Mouse (Mus musculus): ENCODE measurements at regions not wholly inside any gene's neighbourhood (a gene's known extent, or its start where the extent isn't known, plus 50 kb on each side); places are given as distances from the start of the nearest gene placed in this dataset.

GRCm38 (mm10) chr17:63575316-63576007 lies 75.6 kb upstream of the Fbxl17 start:
- ATAC-seq (peak; percentile 74), DNase-seq (ENCODE audit: low read depth, low spot score) (peak; percentile 33)
- in situ Hi-C loops (cut with MboI; ENCODE audit: low pct_unique_long_range_greater_than_20kb) = loop anchor here (10.0 kb wide), 2 partner anchors 229 to 449 kb away; no protein-coding TSS in a partner anchor
- H3K27me3 ChIP-seq = no peaks in the 10 kb centered on the region
- ChIA-PET POLR2A (no interaction called here), CTCF (interaction anchor here (0.7 to 1.3 kb wide), 6 partner anchors 100 to 1024 kb away, joined by 3 to 5 read pairs (median 4); partner anchors contain the start of genes A930002H24Rik and Fer)
- TF ChIP-seq CTCF (IDR thresholded peaks at IDR 0.05) = peak; percentile 85

- DNase-seq (ENCODE audit: low read depth, low spot score) = no peak
Observed at GRCm38 (mm10) chr17:63582870-63583269, 83.1 kb upstream of the Fbxl17 start.

GRCm38 (mm10) chr17:63607021-63607751 lies 107.4 kb upstream of the Fbxl17 start:
- ChIA-PET POLR2A (no interaction called here), CTCF (interaction anchor here (0.9 kb wide), 1 partner anchor 25 kb away, joined by 3 read pairs; no protein-coding TSS in a partner anchor)
- TF ChIP-seq CTCF (IDR thresholded peaks at IDR 0.05) = no peak
- ATAC-seq (no peak), DNase-seq (ENCODE audit: low read depth, low spot score) (no peak)
- no peaks in the 10 kb centered on the region for H3K27me3 ChIP-seq
- in situ Hi-C loops (cut with MboI; ENCODE audit: low pct_unique_long_range_greater_than_20kb) = no loop called here

More at GRCm38 (mm10) chr17:63582870-63583269, 83.1 kb upstream of the Fbxl17 start:
- no peak for ATAC-seq
- TF ChIP-seq CTCF (IDR thresholded peaks at IDR 0.05) = no peak
- H3K27me3 ChIP-seq = no peaks in the 10 kb centered on the region
- ChIA-PET CTCF (no interaction called here), POLR2A (no interaction called here)
- in situ Hi-C loops (cut with MboI; ENCODE audit: low pct_unique_long_range_greater_than_20kb) = no loop called here

- peak; percentile 65 for DNase-seq (ENCODE audit: low read depth, low spot score)
- in situ Hi-C loops (cut with MboI; ENCODE audit: low pct_unique_long_range_greater_than_20kb) = loop anchor here (10.0 kb wide), 1 partner anchor 92 kb away; no protein-coding TSS in a partner anchor
- ChIA-PET POLR2A (no interaction called here), CTCF (interaction anchor here (1.4 kb wide), 1 partner anchor 17 kb away, joined by 6 read pairs; no protein-coding TSS in a partner anchor)
- peak; percentile 67 for ATAC-seq
- TF ChIP-seq CTCF (IDR thresholded peaks at IDR 0.05) = no peak
- no peaks in the 10 kb centered on the region for H3K27me3 ChIP-seq
Observed at GRCm38 (mm10) chr17:63622726-63623125, 122.9 kb upstream of the Fbxl17 start.

GRCm38 (mm10) chr17:63637598-63637997 lies 137.8 kb upstream of the Fbxl17 start:
- CTCF ChIA-PET = interaction anchor here (2.0 kb wide), 1 partner anchor 11 kb away, joined by 7 read pairs; no protein-coding TSS in a partner anchor
- ATAC-seq = no peak
- in situ Hi-C loops (cut with MboI; ENCODE audit: low pct_unique_long_range_greater_than_20kb) = no loop called here
- H3K27me3 ChIP-seq = no peaks in the 10 kb centered on the region
- no peak for TF ChIP-seq CTCF (IDR thresholded peaks at IDR 0.05)
- POLR2A ChIA-PET = no interaction called here
- no peak for DNase-seq (ENCODE audit: low read depth, low spot score)

- ChIA-PET CTCF (no interaction called here), POLR2A (no interaction called here)
- in situ Hi-C loops (cut with MboI; ENCODE audit: low pct_unique_long_range_greater_than_20kb) = no loop called here
- no peaks in the 10 kb centered on the region for H3K27me3 ChIP-seq
- ATAC-seq (no peak), DNase-seq (ENCODE audit: low read depth, low spot score) (no peak)
- no peak for TF ChIP-seq CTCF (IDR thresholded peaks at IDR 0.05)
Observed at GRCm38 (mm10) chr17:63644390-63644789, 144.6 kb upstream of the Fbxl17 start.

GRCm38 (mm10) chr17:63657687-63658086 lies 157.9 kb upstream of the Fbxl17 start:
- no peak for DNase-seq (ENCODE audit: low read depth, low spot score)
- in situ Hi-C loops (cut with MboI; ENCODE audit: low pct_unique_long_range_greater_than_20kb) = no loop called here
- ATAC-seq = no peak
- H3K27me3 ChIP-seq = no peaks in the 10 kb centered on the region
- TF ChIP-seq CTCF (IDR thresholded peaks at IDR 0.05) = no peak
- ChIA-PET POLR2A (interaction anchor here (0.8 kb wide), 1 partner anchor 76 kb away, joined by 3 read pairs; no protein-coding TSS in a partner anchor), CTCF (interaction anchor here (1.4 kb wide), 2 partner anchors 8 to 19 kb away, joined by 3 to 4 read pairs; no protein-coding TSS in a partner anchor)

GRCm38 (mm10) chr17:63660841-63661481 lies 161.1 kb upstream of the Fbxl17 start:
- no peak for ATAC-seq
- DNase-seq (ENCODE audit: low read depth, low spot score) = no peak
- CTCF ChIA-PET = interaction anchor here (0.8 to 1.2 kb wide), 2 partner anchors 15 to 68 kb away, joined by 3 read pairs; no protein-coding TSS in a partner anchor
- POLR2A ChIA-PET = no interaction called here
- no peak for TF ChIP-seq CTCF (IDR thresholded peaks at IDR 0.05)
- in situ Hi-C loops (cut with MboI; ENCODE audit: low pct_unique_long_range_greater_than_20kb) = no loop called here
- no peaks in the 10 kb centered on the region for H3K27me3 ChIP-seq

- H3K27me3 ChIP-seq = no peaks in the 10 kb centered on the region
- in situ Hi-C loops (cut with MboI; ENCODE audit: low pct_unique_long_range_greater_than_20kb) = no loop called here
- ChIA-PET POLR2A (no interaction called here), CTCF (interaction anchor here (1.2 kb wide), 1 partner anchor 69 kb away, joined by 3 read pairs; no protein-coding TSS in a partner anchor)
- no peak for DNase-seq (ENCODE audit: low read depth, low spot score)
- no peak for ATAC-seq
- TF ChIP-seq CTCF (IDR thresholded peaks at IDR 0.05) = no peak
Observed at GRCm38 (mm10) chr17:63661584-63661983, 161.8 kb upstream of the Fbxl17 start.

- in situ Hi-C loops (cut with MboI; ENCODE audit: low pct_unique_long_range_greater_than_20kb) = no loop called here
- CTCF ChIA-PET = no interaction called here
- ATAC-seq (no peak), DNase-seq (ENCODE audit: low read depth, low spot score) (no peak)
- POLR2A ChIA-PET = no interaction called here
- TF ChIP-seq CTCF (IDR thresholded peaks at IDR 0.05) = no peak
- H3K27me3 ChIP-seq = no peaks in the 10 kb centered on the region
Observed at GRCm38 (mm10) chr17:63662251-63662650, 162.4 kb upstream of the Fbxl17 start.

All from Patski (cell line).